Comparison of ENCODE assay signal across 15 mouse cellular contexts in the genomic region with DNA sequence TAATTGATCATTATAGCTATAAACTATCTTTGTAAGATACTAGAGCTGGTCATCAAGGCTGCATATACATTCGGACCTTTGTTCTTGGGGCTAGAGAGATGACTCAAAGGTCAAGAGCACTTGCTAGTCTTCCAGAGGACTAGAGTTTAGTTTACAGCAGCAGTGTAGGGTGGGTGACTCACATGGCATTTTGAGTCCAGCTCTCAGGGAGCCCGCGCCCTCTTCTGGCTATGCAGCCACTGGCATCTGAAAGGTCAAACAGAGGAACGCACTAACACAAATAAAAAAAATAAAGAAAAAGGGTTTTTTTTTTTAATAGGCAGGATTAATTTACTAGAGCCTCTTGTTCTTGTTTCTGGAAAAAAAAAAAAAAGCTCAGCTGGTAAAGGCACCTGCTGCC. TPM values are rescaled to one million over a fixed set of nuclear protein-coding genes. Genes with fewer than 3 reads are reported as not detected.
A peak's percentile ranks its signal among the peaks of the same experiment; 100 is the strongest.
DNase-seq lines count a peak whose midpoint lies in the region; ATAC-seq lines count a peak whose summit lies in the region.
"Had no signal": no experiment of that assay in that cellular context is flagged by ENCODE, and none has a peak within 500 bp of the region (broad histone marks: within the 10 kb centered on the region; RNA-seq: fewer than 3 reads in every experiment).

No protein-coding gene starts in this region.

- H3K4me2 ChIP-seq in kidney, embryonic 14.5 days (replicated peaks; ENCODE audit: low read depth, low read length): no peak overlapping the region
- no peak overlapping the region for H3K4me2 ChIP-seq in hindbrain, embryonic 16.5 days (ENCODE audit: low read length)
- H3K4me2 ChIP-seq: hindbrain, embryonic 14.5 days; kidney, embryonic 15.5 days had no signal

- no peaks in the 10 kb centered on the region for H3K27me3 ChIP-seq in kidney, embryonic 14.5 days (ENCODE audit: control insufficient read depth, insufficient read depth, low read length)
- no peaks in the 10 kb centered on the region for H3K27me3 ChIP-seq in hindbrain, embryonic 16.5 days (replicated peaks; ENCODE audit: control insufficient read depth, insufficient read depth, low read length)
- H3K27me3 ChIP-seq: kidney, embryonic 15.5 days had no signal

- peaks cover 51% of the 10 kb centered on the region for H3K36me3 ChIP-seq in kidney, embryonic 14.5 days (ENCODE audit: control insufficient read depth, insufficient read depth, low read length)
- H3K36me3 ChIP-seq in hindbrain, embryonic 16.5 days (ENCODE audit: control insufficient read depth, insufficient read depth, low read length): peaks cover 7% of the 10 kb centered on the region

- peak; percentile 44 to 51 for DNase-seq in cerebellum, postnatal 10 days
- no peak for DNase-seq in cerebellum, adult 9-11 months
- peak; percentile 53 to 58 for DNase-seq in kidney, postnatal 4 days
- peak; percentile 76 for DNase-seq in 3T3-L1 (ENCODE audit: low read depth, low spot score)
- peak; percentile 69 for DNase-seq in adrenal gland, postnatal 25 days
- DNase-seq in embryo, embryonic 10 days (ENCODE audit: low spot score): no peak
- DNase-seq: cerebellum, adult 11 months; embryo, embryonic 11 days; right cerebral cortex, postnatal 4 days had no signal

- no peak overlapping the region for H3K27ac ChIP-seq in kidney, embryonic 14.5 days (ENCODE audit: low read depth, low read length)
- H3K27ac ChIP-seq in hindbrain, embryonic 16.5 days (ENCODE audit: low read depth, low read length): no peak overlapping the region
- H3K27ac ChIP-seq: hindbrain, embryonic 14.5 days; kidney, embryonic 15.5 days had no signal

- H3K4me1 ChIP-seq in kidney, embryonic 14.5 days (ENCODE audit: control insufficient read depth, insufficient read depth, low read length): no peaks in the 10 kb centered on the region
- H3K4me1 ChIP-seq in hindbrain, embryonic 16.5 days (ENCODE audit: control insufficient read depth, insufficient read depth, low read depth, low read length): peaks cover 10% of the 10 kb centered on the region

- no peaks in the 10 kb centered on the region for H3K9me3 ChIP-seq in kidney, embryonic 14.5 days (ENCODE audit: control insufficient read depth, low read length)
- H3K9me3 ChIP-seq in hindbrain, embryonic 16.5 days (ENCODE audit: control insufficient read depth, low read length): no peaks in the 10 kb centered on the region
- H3K9me3 ChIP-seq: kidney, embryonic 15.5 days had no signal

- ATAC-seq in kidney, embryonic 14.5 days (ENCODE audit: low FRiP score, low TSS enrichment): no peak
- ATAC-seq in hindbrain, embryonic 16.5 days: no peak
- ATAC-seq: lung, postnatal 0 days had no signal

- no peak overlapping the region for H3K4me3 ChIP-seq in kidney, embryonic 14.5 days (ENCODE audit: low read length)
- H3K4me3 ChIP-seq in hindbrain, embryonic 16.5 days (ENCODE audit: low read length): no peak overlapping the region
- H3K4me3 ChIP-seq: kidney, embryonic 15.5 days had no signal

- no peak overlapping the region for H3K9ac ChIP-seq in kidney, embryonic 14.5 days (ENCODE audit: low read depth, low read length)
- no peak overlapping the region for H3K9ac ChIP-seq in hindbrain, embryonic 16.5 days (ENCODE audit: low read depth, low read length)
- H3K9ac ChIP-seq: hindbrain, embryonic 14.5 days; kidney, embryonic 15.5 days had no signal

- 84% methylated on average over 4 of the region's 4 CpGs for whole genome bisulfite sequencing in kidney, embryonic 14.5 days
- 90% methylated on average over 4 of the region's 4 CpGs for WGBS in hindbrain, embryonic 16.5 days

RNA-seq across cellular contexts. Expression of gene Ncs1, which starts 36.1 kb away (rescaled TPM):
- 34.5 and 57.0 TPM in 2 replicates for polyA plus RNA-seq in kidney, embryonic 14.5 days (2014; fragmentation: Nextera tagmentation; extraction: Ambion mirVana)
- 2.9 and 4.1 TPM in 2 replicates for total RNA-seq in adrenal gland, postnatal 25 days (2021)
- 151 and 174 TPM in 2 replicates for polyA plus RNA-seq in hindbrain, embryonic 16.5 days (2015; fragmentation: Nextera tagmentation; extraction: Ambion mirVana)
- total RNA-seq: neutrophil, adult 5-6 weeks had no signal

RNA-seq across cellular contexts. Expression of gene Gpr107, which starts 57.4 kb away (rescaled TPM):
- 26.6 and 27.5 TPM in 2 replicates for polyA plus RNA-seq in kidney, embryonic 14.5 days (2014; fragmentation: Nextera tagmentation; extraction: Ambion mirVana)
- total RNA-seq in adrenal gland, postnatal 25 days (2021): 54.1 and 63.6 TPM in 2 replicates
- 34.4 and 37.3 TPM in 2 replicates for polyA plus RNA-seq in hindbrain, embryonic 16.5 days (2015; fragmentation: Nextera tagmentation; extraction: Ambion mirVana)

Comparison
In these comparisons a context has a peak if more than half of its experiments do, and no peak if none do; other contexts are left out.
1. DNase-seq: peak in cerebellum, postnatal 10 days (2 of 2), kidney, postnatal 4 days (2 of 2), 3T3-L1 (single experiment) and adrenal gland, postnatal 25 days (single experiment); none in cerebellum, adult 9-11 months (single experiment) and embryo, embryonic 10 days (single experiment).